Mouse (Mus musculus) forebrain, embryonic 11.5 days (tissue): ENCODE results near the gene Gmeb1. TPM values are rescaled to one million over a fixed set of nuclear protein-coding genes. Genes with fewer than 3 reads are reported as not detected.
"Not testable (repeated sequence)": the region's sequence is repeated elsewhere in the genome, so short reads cannot be mapped to it uniquely, and the experiment has no call there.

ENCODE experiments used
- ATAC-seq: fragments of 200-750 bp; cut with Nextera tagmentation; replicated peaks from 2 replicates; pipeline ENCODE4 v1.8.0; 2017; ENCODE audit warnings: moderate TSS enrichment; ENCODE audit not compliant: low FRiP score
- DNase-seq: peaks from one replicate; pipeline ENCODE4 v3.0.0-alpha.2; 2017; ENCODE audit warnings: low spot score
- H3K27ac ChIP-seq: fragments of 300-500 bp; sonication (generic); 2 replicates; pipeline ENCODE4 v1.5.1; 2014; ENCODE audit warnings: low read depth, low read length
- H3K27me3 ChIP-seq: fragments of 300-500 bp; sonication (generic); 2 replicates; pipeline ENCODE4 v1.6.1; 2014; ENCODE audit warnings: mild to moderate bottlenecking, low read length, mixed read lengths; ENCODE audit not compliant: control insufficient read depth, insufficient read depth
- H3K36me3 ChIP-seq: fragments of 300-500 bp; sonication (generic); 2 replicates; pipeline ENCODE4 v1.6.1; 2014; ENCODE audit warnings: mild to moderate bottlenecking, low read length, moderate library complexity, mixed read lengths; ENCODE audit not compliant: control insufficient read depth, insufficient read depth
- H3K4me1 ChIP-seq: fragments of 300-500 bp; sonication (generic); replicated peaks from 2 replicates; pipeline ENCODE4 v1.6.1; 2014; ENCODE audit warnings: low read length, mixed read lengths; ENCODE audit not compliant: control insufficient read depth, insufficient read depth
- H3K4me2 ChIP-seq: fragments of 300-500 bp; sonication (generic); 2 replicates; pipeline ENCODE4 v1.6.1; 2014; ENCODE audit warnings: low read depth, mild to moderate bottlenecking, low read length, moderate library complexity, mixed read lengths; ENCODE audit not compliant: severe bottlenecking
- H3K4me3 ChIP-seq: fragments of 300-500 bp; sonication (generic); 2 replicates; pipeline ENCODE4 v1.5.1; 2014; ENCODE audit warnings: low read depth, low read length
- H3K9ac ChIP-seq: fragments of 300-500 bp; sonication (generic); 2 replicates; pipeline ENCODE4 v1.6.1; 2014; ENCODE audit warnings: low read length
- H3K9me3 ChIP-seq: fragments of 300-500 bp; sonication (generic); 2 replicates; pipeline ENCODE4 v1.6.1; 2016; ENCODE audit warnings: low read length, mixed read lengths; ENCODE audit not compliant: control insufficient read depth
- WGBS: fragments of 180-500 bp; shearing (Covaris S2); extraction: QIAGEN DNeasy Blood & Tissue Kit; methylation state at CpG from one replicate; pipeline ENCODE4 v1.1.7; 2014; 5-methylcytosine and 5-hydroxymethylcytosine counted together
- polyA plus RNA-seq: library from polyadenylated mRNA; unstranded; fragments of >200 nt; fragmentation: Nextera tagmentation; extraction: Ambion mirVana; gene quantifications from 2 replicates; pipeline ENCODE4 v1.2.1, GENCODE M21; 2014

Gmeb1 gene
- polyA plus RNA-seq, 1 experiment from 2014 or later, result 45.4 TPM

- Histone ChIP-seq H3K4me3 (no peak overlapping the region), H3K9ac (no peak overlapping the region), H3K36me3 (peaks cover 5% of the 10 kb centered on the region; the same call in 1 of the 2 replicates)
Measured at GRCm38 (mm10) chr4:132291624-132292335, 30.4 kb upstream of the Gmeb1 start.

DNA sequence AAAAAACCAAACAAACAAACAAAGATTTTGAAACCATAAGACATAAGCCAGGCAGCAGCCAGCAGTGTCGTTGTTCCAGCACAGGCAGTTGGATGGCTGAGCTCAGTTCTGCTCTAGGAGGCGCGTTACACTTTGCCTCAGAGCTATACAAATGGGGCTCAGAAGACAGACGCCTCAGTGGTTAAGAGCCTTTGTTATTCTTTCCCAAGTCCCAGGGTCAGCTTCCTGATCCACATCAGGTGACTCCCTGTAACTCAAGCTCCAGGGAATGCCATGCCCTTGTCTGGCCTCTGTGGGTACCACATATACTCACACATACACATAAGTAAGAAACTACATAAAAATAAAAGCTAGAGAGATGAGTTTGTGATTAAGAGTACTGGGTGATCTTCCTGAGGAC is 29.7 kb upstream of the Gmeb1 start:
- H3K9ac ChIP-seq, result no peak overlapping the region
- ATAC-seq, result no peak
- peaks cover 3% of the 10 kb centered on the region for H3K9me3 ChIP-seq
- H3K4me2 ChIP-seq, result no peak overlapping the region
- no peaks in the 10 kb centered on the region for H3K4me1 ChIP-seq
- H3K27me3 ChIP-seq, result no peaks in the 10 kb centered on the region
- H3K4me3 ChIP-seq, result no peak overlapping the region
- WGBS, result 94% methylated on average over 4 of the region's 4 CpGs
- H3K27ac ChIP-seq, result no peak overlapping the region
- no peak for DNase-seq
- H3K36me3 ChIP-seq, result peaks cover 5% of the 10 kb centered on the region

More at GRCm38 (mm10) chr4:132291624-132292335, 30.4 kb upstream of the Gmeb1 start:
- Histone ChIP-seq H3K27ac (no peak overlapping the region), H3K4me2 (no peak overlapping the region), H3K27me3 (no peaks in the 10 kb centered on the region), H3K9me3 (peaks cover 3% of the 10 kb centered on the region), H3K4me1 (no peaks in the 10 kb centered on the region)
- ATAC-seq, result no peak
- 81% methylated on average over 12 of the region's 12 CpGs for WGBS
- no peak for DNase-seq

DNA sequence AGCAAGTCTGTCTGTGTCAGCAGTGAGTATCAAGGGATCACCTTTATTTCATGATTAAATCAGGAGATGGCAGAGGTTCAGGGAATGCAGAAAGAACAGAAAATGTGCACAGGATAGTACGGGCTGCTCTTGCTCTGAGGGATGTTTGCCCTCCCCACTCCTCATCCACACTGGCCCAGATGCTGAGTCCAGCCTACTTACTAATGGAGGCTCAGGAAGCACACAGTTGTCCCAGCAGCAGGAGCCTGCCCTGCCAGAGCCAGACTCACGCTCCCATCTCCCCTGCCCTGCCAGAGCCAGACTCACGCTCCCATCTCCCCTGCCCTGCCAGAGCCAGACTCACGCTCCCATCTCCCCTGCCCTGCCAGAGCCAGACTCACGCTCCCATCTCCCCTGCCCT is 27.4 kb upstream of the Gmeb1 start:
- not testable (repeated sequence) for H3K9ac ChIP-seq, H3K36me3 ChIP-seq, H3K27me3 ChIP-seq, H3K4me1 ChIP-seq, H3K9me3 ChIP-seq, H3K27ac ChIP-seq, H3K4me2 ChIP-seq, ATAC-seq, H3K4me3 ChIP-seq, DNase-seq
- 84% methylated on average over 2 of the region's 5 CpGs for WGBS

GRCm38 (mm10) chr4:132275949-132276348 is 14.5 kb upstream of the Gmeb1 start:
- no peak overlapping the region for H3K4me3 ChIP-seq

GRCm38 (mm10) chr4:132274156-132274862 is 12.9 kb upstream of the Gmeb1 start, which contains the start of gene Taf12:
Taf12 (plus strand) TSS chr4:132274375.
- Histone ChIP-seq H3K4me1 (no peaks in the 10 kb centered on the region; the same call in 1 of the 2 replicates), H3K9me3 (no peaks in the 10 kb centered on the region), H3K27ac (peak within 1 kb of the TSS; percentile 83), H3K27me3 (no peaks in the 10 kb centered on the region), H3K4me2 (peak within 1 kb of the TSS; percentile 97), H3K4me3 (peak within 1 kb of the TSS; percentile 83), H3K36me3 (no peaks in the 10 kb centered on the region), H3K9ac (peak within 1 kb of the TSS; percentile 89)
- whole genome bisulfite sequencing, result under 1% methylated on average over 48 of the region's 48 CpGs
- DNase-seq, result peak; percentile 96
- peak; percentile 92 for ATAC-seq

More at GRCm38 (mm10) chr4:132275949-132276348, 14.5 kb upstream of the Gmeb1 start:
- no peak for DNase-seq
- Histone ChIP-seq H3K27me3 (no peaks in the 10 kb centered on the region), H3K27ac (no peak overlapping the region), H3K9me3 (no peaks in the 10 kb centered on the region), H3K36me3 (no peaks in the 10 kb centered on the region), H3K4me2 (no peak overlapping the region), H3K4me1 (no peaks in the 10 kb centered on the region; the same call in 1 of the 2 replicates), H3K9ac (no peak overlapping the region)
- 90% methylated on average over 3 of the region's 3 CpGs for WGBS
- no peak for ATAC-seq

- Histone ChIP-seq H3K36me3 (no peaks in the 10 kb centered on the region), H3K4me2 (peak overlapping the region; percentile 97; the same call in 1 of the 2 replicates), H3K27me3 (no peaks in the 10 kb centered on the region), H3K9me3 (no peaks in the 10 kb centered on the region), H3K27ac (no peak overlapping the region), H3K9ac (peak overlapping the region; percentile 89; the same call in 1 of the 2 replicates), H3K4me3 (no peak overlapping the region), H3K4me1 (no peaks in the 10 kb centered on the region; the same call in 1 of the 2 replicates)
- DNase-seq, result no peak
- ATAC-seq, result no peak
- WGBS, result 74% methylated on average over 2 of the region's 2 CpGs
Measured at GRCm38 (mm10) chr4:132273166-132273565, 11.8 kb upstream of the Gmeb1 start.

- no peaks in the 10 kb centered on the region for H3K36me3 ChIP-seq
- peak overlapping the region; percentile 89 for H3K27ac ChIP-seq
- WGBS, result under 1% methylated on average over 35 of the region's 35 CpGs
- peak overlapping the region; percentile 11; the same call in 1 of the 2 replicates for H3K4me3 ChIP-seq
- ATAC-seq, result peak; percentile 72
- no peaks in the 10 kb centered on the region; the same call in 1 of the 2 replicates for H3K4me1 ChIP-seq
- no peaks in the 10 kb centered on the region for H3K27me3 ChIP-seq
- H3K4me2 ChIP-seq, result peak overlapping the region; percentile 46; the same call in 1 of the 2 replicates
- DNase-seq, result peak; percentile 92
- H3K9ac ChIP-seq, result peak overlapping the region; percentile 60
- H3K9me3 ChIP-seq, result no peaks in the 10 kb centered on the region
Measured at GRCm38 (mm10) chr4:132269740-132270560, 8.5 kb upstream of the Gmeb1 start.
